Mouse (Mus musculus): ENCODE results near the gene Il12a. TPM values are rescaled to one million over a fixed set of nuclear protein-coding genes. Genes with fewer than 3 reads are reported as not detected.

Gene Il12a
- total and polyA plus RNA-seq, 3 experiments, result 3.8 to 12.3 (median 11.2) TPM

- Histone ChIP-seq H3K79me2 (replicated peaks; ENCODE audit: control insufficient read depth, extremely low read depth, insufficient read depth, poor library complexity, severe bottlenecking) (no peaks in the 10 kb centered on the region), H3K36me3 (replicated peaks in 1 of 2; ENCODE audit: control insufficient read depth in 1 of 2, insufficient read depth in 1 of 2, low read length in 1 of 2) (no peaks in the 10 kb centered on the region), H3K27ac (ENCODE audit: insufficient read depth, low read depth) (no peak overlapping the region), H3K27me3 (replicated peaks) (no peaks in the 10 kb centered on the region), H3K4me1 (ENCODE audit: control insufficient read depth in 1 of 2, insufficient read depth in 2 of 2) (peaks cover 0 to 17% of the 10 kb centered on the region in 2 experiments; a peak in 2 of 4 replicates), H3K4me3 (replicated peaks in 1 of 3; ENCODE audit: low read depth in 2 of 3, low read length in 2 of 3, poor library complexity in 1 of 3) (no peak overlapping the region), H3K4me2 (ENCODE audit: insufficient read depth, low read depth, poor library complexity, severe bottlenecking) (no peak overlapping the region), H3K9me3 (replicated peaks; ENCODE audit: low read length) (no peaks in the 10 kb centered on the region), H3K9ac (ENCODE audit: insufficient read depth, low read depth) (no peak overlapping the region)
- DNase-seq (ENCODE audit: extremely low read depth), result no peak
- dilution Hi-C loops (cut with MboI; ENCODE audit: extremely low pct_ligation_motif_present, extremely low pct_unique_long_range_greater_than_20kb, low sequenced_read_pairs), result no loop called here
- in situ Hi-C loops (cut with MboI; ENCODE audit: low pct_ligation_motif_present, low pct_unique_long_range_greater_than_20kb, low sequenced_read_pairs), result no loop called here
- TF ChIP-seq IRF4 (IDR thresholded peaks at IDR 0.05; ENCODE audit: low read depth, low read length), result no peak
- TF ChIP-seq MAX (IDR thresholded peaks at IDR 0.05; ENCODE audit: low read length), result no peak
- no peak for TF ChIP-seq CHD2 (IDR thresholded peaks at IDR 0.05; ENCODE audit: low read length)
- no peak for TF ChIP-seq CHD1 (IDR thresholded peaks at IDR 0.05; ENCODE audit: low read depth, low read length)
These were observed 20.9 kb upstream of the Il12a start for GRCm38 (mm10) chr3:68669418-68669974.

DNA sequence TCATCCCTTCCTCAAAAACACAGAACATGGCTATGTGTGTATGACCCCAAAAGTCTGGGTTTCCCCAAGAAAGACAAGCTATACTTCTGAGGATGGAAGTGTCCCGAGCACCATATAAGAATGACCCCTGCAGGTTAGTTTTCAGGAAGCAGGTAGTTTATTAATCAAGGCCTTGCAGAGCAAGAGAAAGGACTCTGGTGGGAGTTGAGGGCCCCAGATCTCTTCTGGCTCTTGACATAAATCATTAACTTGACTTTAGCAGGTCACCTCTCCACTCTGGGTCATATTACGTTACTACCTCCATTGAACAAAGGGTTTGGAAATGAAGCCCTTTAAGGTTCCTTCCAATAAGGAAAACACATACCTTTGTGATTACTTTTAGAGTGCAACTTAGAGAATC is 15.7 kb upstream of the Il12a start:
- no peak overlapping the region for H3K4me3 ChIP-seq (replicated peaks in 1 of 3; ENCODE audit: low read depth in 2 of 3, low read length in 2 of 3, poor library complexity in 1 of 3)
- H3K9me3 ChIP-seq (replicated peaks; ENCODE audit: low read length), result no peaks in the 10 kb centered on the region
- no peak for DNase-seq (ENCODE audit: extremely low read depth)
- dilution Hi-C loops (cut with MboI; ENCODE audit: extremely low pct_ligation_motif_present, extremely low pct_unique_long_range_greater_than_20kb, low sequenced_read_pairs), result no loop called here
- in situ Hi-C loops (cut with MboI; ENCODE audit: low pct_ligation_motif_present, low pct_unique_long_range_greater_than_20kb, low sequenced_read_pairs), result no loop called here
- no peaks in the 10 kb centered on the region for H3K27me3 ChIP-seq (replicated peaks)
- no peak overlapping the region for H3K27ac ChIP-seq (ENCODE audit: insufficient read depth, low read depth)
- H3K79me2 ChIP-seq (replicated peaks; ENCODE audit: control insufficient read depth, extremely low read depth, insufficient read depth, poor library complexity, severe bottlenecking), result no peaks in the 10 kb centered on the region
- H3K36me3 ChIP-seq (replicated peaks in 1 of 2; ENCODE audit: control insufficient read depth in 1 of 2, insufficient read depth in 1 of 2, low read length in 1 of 2), result no peaks in the 10 kb centered on the region
- H3K4me1 ChIP-seq (ENCODE audit: control insufficient read depth in 1 of 2, insufficient read depth in 2 of 2), result peaks cover 0 to 25% of the 10 kb centered on the region in 2 experiments; a peak in 2 of 4 replicates
- H3K4me2 ChIP-seq (ENCODE audit: insufficient read depth, low read depth, poor library complexity, severe bottlenecking), result no peak overlapping the region
- H3K9ac ChIP-seq (ENCODE audit: insufficient read depth, low read depth), result no peak overlapping the region
- TF ChIP-seq POLR2A (IDR thresholded peaks at IDR 0.05; ENCODE audit: low read depth, low read length), result no peak
- TF ChIP-seq ETS1 (conservative IDR thresholded peaks at IDR 0.05; ENCODE audit: low read depth, low read length), result no peak
- TF ChIP-seq JUN (IDR thresholded peaks at IDR 0.05; ENCODE audit: insufficient read depth, low read depth, low read length), result no peak
- TF ChIP-seq USF1 (IDR thresholded peaks at IDR 0.05; ENCODE audit: low read depth, low read length), result no peak
- no peak for TF ChIP-seq ELF1 (IDR thresholded peaks at IDR 0.05; ENCODE audit: low read depth, low read length)
- TF ChIP-seq MAFK (IDR thresholded peaks at IDR 0.05; ENCODE audit: insufficient replicate concordance, low read length), result no peak
- no peak for TF ChIP-seq E2F4 (IDR thresholded peaks at IDR 0.05; ENCODE audit: insufficient replicate concordance, low read depth, low read length)
- TF ChIP-seq PAX5 (IDR thresholded peaks at IDR 0.05; ENCODE audit: low read length), result no peak
- TF ChIP-seq MAX (IDR thresholded peaks at IDR 0.05; ENCODE audit: low read length), result no peak
- no peak for TF ChIP-seq EP300 (IDR thresholded peaks at IDR 0.05; ENCODE audit: low read length)
- TF ChIP-seq SIN3A (IDR thresholded peaks at IDR 0.05; ENCODE audit: low read length), result no peak

Measured in CH12.LX (cell line).